Mouse (Mus musculus) lung, embryonic 14.5 days (tissue): ENCODE measurements around the gene Lyzl6. TPM values are rescaled to one million over a fixed set of nuclear protein-coding genes. Genes with fewer than 3 reads are reported as not detected.

Experiments
- ATAC-seq: fragments of 200-750 bp; cut with Nextera tagmentation; 2 replicates; pipeline ENCODE4 v1.8.0; 2017; ENCODE audit warnings: mild to moderate bottlenecking, moderate TSS enrichment, moderate library complexity; ENCODE audit not compliant: insufficient read depth
- DNase-seq: peaks from one replicate; pipeline ENCODE4 v3.0.0-alpha.2; 2015
- H3K27ac ChIP-seq: fragments of 300-500 bp; sonication (generic); 2 replicates; pipeline ENCODE4 v1.5.1; 2014; ENCODE audit warnings: low read depth, mild to moderate bottlenecking, moderate library complexity
- H3K27me3 ChIP-seq: fragments of 300-500 bp; sonication (generic); 2 replicates; pipeline ENCODE4 v1.6.1; 2014; ENCODE audit warnings: low read length, control low read depth; ENCODE audit not compliant: insufficient read depth
- H3K36me3 ChIP-seq: fragments of 300-500 bp; sonication (generic); 2 replicates; pipeline ENCODE4 v1.6.1; 2014; ENCODE audit warnings: control low read depth; ENCODE audit not compliant: insufficient read depth
- H3K4me1 ChIP-seq: fragments of 300-500 bp; sonication (generic); 2 replicates; pipeline ENCODE4 v1.6.1; 2014; ENCODE audit warnings: antibody characterized with exemption, control low read depth; ENCODE audit not compliant: insufficient read depth
- H3K4me2 ChIP-seq: fragments of 300-500 bp; sonication (generic); 2 replicates; pipeline ENCODE4 v1.6.1; 2014; ENCODE audit warnings: mild to moderate bottlenecking
- H3K4me3 ChIP-seq: fragments of 300-500 bp; sonication (generic); 2 replicates; pipeline ENCODE4 v1.5.1; 2014; ENCODE audit warnings: low read depth, low read length
- H3K9ac ChIP-seq: fragments of 300-500 bp; sonication (generic); 2 replicates; pipeline ENCODE4 v1.6.1; 2014
- H3K9me3 ChIP-seq: fragments of 300-500 bp; sonication (generic); 2 replicates; pipeline ENCODE4 v1.6.1; 2016; ENCODE audit warnings: low read depth, low read length, control low read depth
- CTCF ChIP-seq: IDR thresholded peaks from 2 replicates; pipeline ENCODE4 v1.5.1; 2016; ENCODE audit warnings: antibody characterized with exemption, low read depth
- WGBS: fragments of 180-500 bp; shearing (Covaris S2); extraction: QIAGEN DNeasy Blood & Tissue Kit; methylation state at CpG from one replicate; pipeline ENCODE4 v1.1.7; 2014; 5-methylcytosine and 5-hydroxymethylcytosine counted together
- polyA plus RNA-seq: library from polyadenylated mRNA; unstranded; fragments of >200 nt; fragmentation: Nextera tagmentation; extraction: Ambion mirVana; gene quantifications from 2 replicates; pipeline ENCODE4 v1.2.1, GENCODE M21; 2014

Lyzl6 gene
- polyA plus RNA-seq, 1 experiment from 2014 or later: not detected

DNA sequence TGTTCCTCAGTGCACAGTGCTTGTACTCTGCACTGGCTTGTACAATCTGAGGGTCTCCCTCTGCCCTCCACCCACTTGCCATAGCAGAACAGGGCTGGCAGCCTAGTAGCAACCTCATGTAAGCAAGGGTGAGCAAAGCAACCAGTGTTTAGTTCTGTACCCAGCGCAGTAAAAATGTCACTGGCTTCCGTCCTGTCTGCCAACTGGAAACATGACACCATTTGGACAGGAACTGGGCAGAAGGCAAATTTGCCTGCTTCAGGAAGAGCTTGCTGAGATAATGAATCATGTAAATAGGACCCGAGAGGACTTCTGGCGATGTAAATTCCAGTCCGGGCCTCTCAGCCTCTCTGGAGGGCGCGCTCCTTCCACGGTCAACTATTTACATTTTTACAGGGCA lies 7.0 kb upstream of the Lyzl6 start:
- no peak for TF ChIP-seq CTCF
- no peaks in the 10 kb centered on the region for H3K36me3 ChIP-seq
- H3K9me3 ChIP-seq: no peaks in the 10 kb centered on the region
- no peak overlapping the region for H3K27ac ChIP-seq
- DNase-seq: no peak
- peaks cover 40% of the 10 kb centered on the region for H3K27me3 ChIP-seq
- WGBS: 47% methylated on average over 8 of the region's 8 CpGs
- H3K4me2 ChIP-seq: no peak overlapping the region
- no peak overlapping the region for H3K4me3 ChIP-seq
- no peaks in the 10 kb centered on the region for H3K4me1 ChIP-seq
- no peak overlapping the region for H3K9ac ChIP-seq
- ATAC-seq: no peak

DNA sequence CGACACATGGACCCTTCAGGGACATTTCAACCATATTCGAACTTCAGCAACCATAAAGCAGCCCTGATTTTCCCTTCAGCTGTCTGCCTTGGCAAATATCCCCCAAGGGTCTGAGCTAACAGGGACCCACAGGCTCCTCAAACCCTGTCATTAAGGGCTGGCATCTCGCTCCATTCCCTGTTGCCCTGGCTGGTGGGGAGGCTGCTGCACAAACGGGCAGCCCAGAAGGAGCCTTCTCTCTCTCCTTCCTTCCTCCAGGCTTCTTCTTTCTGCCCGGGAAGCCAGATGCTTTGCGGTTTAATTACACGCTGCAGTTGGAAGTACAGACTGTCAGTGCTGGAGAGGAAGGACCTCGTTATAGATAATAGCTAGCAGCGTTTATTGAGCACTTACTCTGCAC lies 4.5 kb upstream of the Lyzl6 start:
- no peaks in the 10 kb centered on the region for H3K9me3 ChIP-seq
- DNase-seq (no peak), ATAC-seq (no peak)
- no peak overlapping the region for H3K9ac ChIP-seq
- no peaks in the 10 kb centered on the region for H3K4me1 ChIP-seq
- no peak overlapping the region for H3K4me2 ChIP-seq
- no peak overlapping the region for H3K27ac ChIP-seq
- H3K27me3 ChIP-seq: peaks cover 24% of the 10 kb centered on the region
- no peak for TF ChIP-seq CTCF
- WGBS: 67% methylated on average over 9 of the region's 9 CpGs
- H3K36me3 ChIP-seq: no peaks in the 10 kb centered on the region
- H3K4me3 ChIP-seq: no peak overlapping the region

DNA sequence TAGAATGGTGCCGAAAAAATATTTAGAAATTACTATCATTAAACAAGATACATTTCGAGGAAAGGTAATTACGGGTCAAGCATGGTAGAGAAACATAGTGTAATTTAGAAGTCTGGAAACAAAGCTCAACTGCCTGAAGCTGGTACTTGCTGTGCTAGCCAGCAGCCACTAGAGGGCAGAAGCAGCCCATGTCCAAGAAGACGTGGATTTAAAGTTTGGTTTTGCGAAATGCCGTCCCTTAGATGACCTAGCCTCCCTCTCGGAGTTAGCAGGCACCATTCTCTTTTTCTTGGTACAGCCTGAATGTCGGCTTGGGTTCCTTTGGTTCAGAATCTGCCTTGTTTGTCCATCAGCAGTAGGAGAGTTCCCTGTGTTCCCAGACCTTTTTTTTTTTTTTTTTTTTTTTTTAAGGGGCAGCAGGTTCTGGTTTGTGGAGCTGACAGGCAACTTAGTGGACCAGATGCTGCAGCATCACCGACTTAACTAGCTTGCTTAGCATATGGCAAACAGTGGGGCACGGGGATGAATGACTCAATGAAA lies 787 bp upstream of the Lyzl6 start:
- ATAC-seq (no peak), DNase-seq (peak; percentile 87)
- H3K9me3 ChIP-seq: no peaks in the 10 kb centered on the region
- no peak overlapping the region for H3K9ac ChIP-seq
- no peak overlapping the region for H3K27ac ChIP-seq
- no peaks in the 10 kb centered on the region for H3K36me3 ChIP-seq
- peak; percentile 95 for TF ChIP-seq CTCF
- no peak overlapping the region for H3K4me2 ChIP-seq
- H3K4me1 ChIP-seq: no peaks in the 10 kb centered on the region
- WGBS: 4% methylated on average over 10 of the region's 10 CpGs
- H3K27me3 ChIP-seq: peaks cover 9% of the 10 kb centered on the region
- no peak overlapping the region for H3K4me3 ChIP-seq

DNA sequence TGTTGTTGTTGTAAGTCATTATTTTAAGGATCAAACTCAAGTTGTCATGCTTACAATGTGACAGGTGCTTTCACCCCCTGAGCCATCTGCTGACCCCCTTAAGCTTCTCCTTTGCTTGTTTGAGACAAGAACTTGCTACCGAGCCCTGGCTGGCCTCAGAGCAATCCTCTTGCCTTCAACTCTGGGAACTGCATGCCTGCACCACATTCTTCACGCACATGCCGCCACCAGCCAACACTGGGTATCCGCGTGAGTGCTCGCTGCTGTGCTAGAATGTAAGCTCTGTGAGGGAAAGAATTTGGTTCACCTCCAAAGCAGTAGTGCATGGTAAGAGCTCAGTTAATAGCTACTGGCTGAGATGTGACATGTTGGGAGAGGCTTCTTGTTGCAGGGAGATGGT lies 2.4 kb downstream of the Lyzl6 start:
- H3K27ac ChIP-seq: no peak overlapping the region
- H3K27me3 ChIP-seq: peaks cover 9% of the 10 kb centered on the region
- 79% methylated on average over 6 of the region's 6 CpGs for WGBS
- no peaks in the 10 kb centered on the region for H3K4me1 ChIP-seq
- no peak overlapping the region for H3K4me2 ChIP-seq
- TF ChIP-seq CTCF: no peak
- H3K36me3 ChIP-seq: no peaks in the 10 kb centered on the region
- H3K4me3 ChIP-seq: no peak overlapping the region
- DNase-seq (no peak), ATAC-seq (no peak)
- no peak overlapping the region for H3K9ac ChIP-seq
- H3K9me3 ChIP-seq: no peaks in the 10 kb centered on the region

DNA sequence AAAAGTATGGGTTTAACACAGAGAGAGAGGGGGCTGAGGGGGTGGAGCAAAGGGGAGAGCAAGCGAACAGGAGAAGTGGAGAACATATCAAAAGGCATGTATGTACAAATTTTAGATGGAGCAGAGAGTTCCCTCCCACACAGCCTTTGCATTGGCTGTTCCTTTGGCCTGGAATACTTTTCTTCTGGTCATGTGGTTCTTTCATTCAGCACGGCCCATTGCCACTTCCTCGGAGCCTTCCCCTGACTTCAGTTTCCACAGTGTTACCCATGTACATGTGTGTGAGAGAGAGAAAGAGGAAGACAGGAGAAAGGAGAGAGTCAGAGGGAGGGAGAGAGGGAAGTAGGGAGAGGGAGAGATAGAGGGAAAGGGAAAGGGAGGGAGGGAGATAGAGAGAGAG lies 3.2 kb downstream of the Lyzl6 start:
- Histone ChIP-seq H3K9ac (no peak overlapping the region), H3K4me2 (no peak overlapping the region), H3K9me3 (no peaks in the 10 kb centered on the region), H3K27ac (no peak overlapping the region), H3K4me3 (no peak overlapping the region), H3K36me3 (no peaks in the 10 kb centered on the region), H3K4me1 (no peaks in the 10 kb centered on the region), H3K27me3 (peaks cover 9% of the 10 kb centered on the region)
- no peak for TF ChIP-seq CTCF
- 63% methylated on average over 3 of the region's 3 CpGs for WGBS
- DNase-seq (no peak), ATAC-seq (no peak)

DNA sequence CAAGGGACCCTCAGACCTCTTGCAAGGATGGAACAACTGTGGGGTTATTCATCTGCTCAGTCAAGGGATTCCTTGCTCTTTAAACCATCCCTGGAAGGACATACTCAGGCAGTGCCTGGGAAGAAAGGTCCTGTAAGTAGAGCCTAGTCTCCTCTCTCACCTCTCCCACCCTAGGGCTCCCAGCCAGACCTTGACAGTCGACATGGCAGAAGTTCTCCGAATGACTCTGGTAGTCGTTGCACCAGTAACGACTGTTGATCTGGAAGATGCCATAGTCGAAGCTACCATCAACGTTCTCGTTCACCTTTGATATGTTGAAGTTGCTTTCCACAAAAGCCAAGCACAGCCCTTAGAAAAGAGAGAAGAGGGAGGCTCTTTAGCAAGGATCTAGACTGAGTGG lies 3.9 kb downstream of the Lyzl6 start:
- TF ChIP-seq CTCF: no peak
- Histone ChIP-seq H3K4me2 (no peak overlapping the region), H3K9me3 (no peaks in the 10 kb centered on the region), H3K4me3 (no peak overlapping the region), H3K4me1 (no peaks in the 10 kb centered on the region), H3K27me3 (peaks cover 5% of the 10 kb centered on the region), H3K36me3 (no peaks in the 10 kb centered on the region), H3K9ac (no peak overlapping the region), H3K27ac (no peak overlapping the region)
- 84% methylated on average over 7 of the region's 7 CpGs for WGBS
- DNase-seq: no peak
- ATAC-seq: no peak

DNA sequence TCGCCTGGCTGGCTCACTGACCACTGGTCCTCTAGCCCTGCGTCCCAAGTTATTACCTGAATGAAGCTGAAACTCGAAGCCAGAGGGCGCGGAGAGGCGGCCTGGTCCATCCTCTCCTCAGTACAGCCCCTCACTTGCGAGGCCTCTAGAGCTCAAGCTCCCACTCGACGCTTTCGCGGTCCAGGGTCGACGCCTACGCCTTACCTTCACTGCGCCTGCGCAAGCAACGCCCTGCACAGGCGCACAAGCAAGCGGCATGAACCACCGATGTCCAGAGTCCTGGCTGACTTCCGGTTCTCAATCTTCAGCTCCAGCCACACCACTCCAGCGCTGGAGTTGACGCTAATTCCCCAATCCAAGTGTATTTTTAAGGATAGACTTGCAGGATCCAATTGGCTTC lies 11.2 kb downstream of the Lyzl6 start:
- Histone ChIP-seq H3K27me3 (no peaks in the 10 kb centered on the region), H3K4me1 (no peaks in the 10 kb centered on the region), H3K9me3 (no peaks in the 10 kb centered on the region), H3K36me3 (no peaks in the 10 kb centered on the region), H3K27ac (no peak overlapping the region), H3K9ac (no peak overlapping the region), H3K4me2 (no peak overlapping the region), H3K4me3 (no peak overlapping the region)
- ATAC-seq (no peak), DNase-seq (no peak)
- whole genome bisulfite sequencing: 74% methylated on average over 23 of the region's 23 CpGs
- no peak for TF ChIP-seq CTCF

DNA sequence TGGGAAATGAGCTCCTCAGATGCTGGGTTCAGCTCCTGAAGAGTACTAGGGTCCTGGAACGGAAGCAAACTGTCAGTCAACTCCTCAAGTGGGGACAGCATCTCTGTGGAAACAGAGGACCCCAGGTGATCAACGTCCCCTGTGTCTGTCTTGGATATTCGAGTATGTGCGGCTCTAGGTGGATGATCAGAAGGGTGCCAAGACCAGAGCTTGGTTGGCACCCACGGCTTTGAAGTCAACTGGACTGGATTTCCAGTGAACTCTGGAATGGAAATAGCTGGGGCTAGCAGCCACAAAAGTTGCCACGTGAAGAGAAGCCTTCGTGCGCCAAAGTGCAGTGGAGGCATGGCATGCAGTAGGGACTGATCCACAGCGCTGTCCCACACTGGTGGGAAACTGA lies 17.6 kb downstream of the Lyzl6 start, which contains the start of gene Gm884:
Gene Gm884, minus strand, starts transcription at position 101 of the 400 bp plus-strand sequence.
- no peak within 1 kb of the TSS for H3K9ac ChIP-seq
- ATAC-seq: no peak
- TF ChIP-seq CTCF: no peak

More for the DNA sequence above, 17.6 kb downstream of the Lyzl6 start, which contains the start of gene Gm884:
- no peaks in the 10 kb centered on the region for H3K36me3 ChIP-seq
- H3K9me3 ChIP-seq: no peaks in the 10 kb centered on the region
- no peaks in the 10 kb centered on the region for H3K27me3 ChIP-seq
- H3K4me2 ChIP-seq: no peak within 1 kb of the TSS
- H3K4me1 ChIP-seq: no peaks in the 10 kb centered on the region
- WGBS: 82% methylated on average over 9 of the region's 9 CpGs
- DNase-seq: no peak
- H3K4me3 ChIP-seq: no peak within 1 kb of the TSS
- no peak within 1 kb of the TSS for H3K27ac ChIP-seq
